8 mouse cellular contexts compared by ENCODE assay signal in genomic region chr2:12709156-12709923, GRCm38 (mm10).
DNase-seq lines count a peak whose midpoint lies in the region; ATAC-seq lines count a peak whose summit lies in the region.

No protein-coding gene starts in this region.

- DNase-seq in ovary, postnatal 14 days (ENCODE audit: low spot score): peak; percentile 26
- DNase-seq in ovary, postnatal 36 days (ENCODE audit: low spot score): no peak
- DNase-seq in cerebellum, postnatal 25 days: peak; percentile 55 to 74
- peak; percentile 53 for DNase-seq in gastrocnemius, adult 18-20 months (ENCODE audit: low spot score)
- peak; percentile 46 for DNase-seq in hindlimb bud, embryonic 11.5 days (ENCODE audit: extremely low spot score, low read depth, low spot score)
- peak; percentile 55 to 71 for DNase-seq in left cerebral cortex, adult 18-20 months (ENCODE audit: low spot score in 2 of 2)
- DNase-seq in skeletal muscle tissue, adult 2 months (ENCODE audit: low read depth, low spot score): peak; percentile 65

- ATAC-seq in megakaryocyte progenitor cell, adult 5-6 weeks (replicated peaks; ENCODE audit: poor library complexity): peak; percentile 98
